Mouse (Mus musculus) frontal cortex, postnatal 14 days (tissue): ENCODE results near the gene Mindy1.

ENCODE experiments used
- DNase-seq, 2 experiments: peaks; one replicate each; pipeline ENCODE4 v3.0.0; 2022; ENCODE audit warnings: low spot score in 2 of 2

The Mindy1 gene

DNA sequence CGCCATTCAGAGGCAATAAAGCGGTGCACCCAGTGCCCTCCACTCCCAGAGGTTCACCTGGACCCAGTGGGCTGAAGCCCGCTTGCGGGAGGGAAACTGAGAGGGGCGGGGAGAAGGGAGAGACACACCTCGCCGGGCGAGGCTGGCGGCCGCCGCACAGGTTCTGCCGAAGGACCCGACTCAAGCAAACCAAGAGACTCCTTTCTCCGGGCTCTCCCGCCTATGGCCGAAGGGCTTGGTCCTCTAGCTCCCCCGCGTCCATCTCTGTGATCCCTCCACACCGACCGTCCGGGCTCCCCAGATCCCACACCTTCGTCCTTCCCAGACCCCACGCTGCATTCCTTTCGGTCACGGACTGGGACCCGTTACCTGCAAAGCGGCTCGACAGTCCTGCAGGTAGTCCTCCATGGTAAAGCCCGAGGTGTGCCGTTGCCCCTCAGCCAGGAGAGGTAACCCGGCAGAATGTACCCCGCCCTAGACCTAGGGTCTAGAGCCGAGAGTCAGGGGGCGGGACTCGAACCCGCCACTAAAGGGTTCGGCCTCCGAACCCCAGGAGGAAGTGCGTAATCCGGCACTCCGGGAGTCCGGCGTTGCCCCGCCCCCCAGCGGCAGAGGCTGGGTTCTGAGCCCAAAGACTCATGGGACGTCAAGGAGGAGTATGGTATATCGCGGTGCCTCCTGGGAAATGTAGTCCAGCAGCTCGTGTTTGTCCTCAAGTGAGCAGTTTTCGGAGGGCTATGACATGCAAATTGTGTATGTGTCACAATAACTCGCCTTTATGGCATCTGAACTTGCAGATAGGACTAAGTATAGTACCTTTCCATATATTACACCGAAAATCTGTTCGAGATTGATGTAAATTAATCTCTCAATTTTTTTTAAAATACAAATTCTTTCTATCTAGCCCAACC, at the start of gene Mindy1, which contains the start of gene Prune1:
Gene Mindy1, plus strand, starts transcription at position 130 of the 911 bp plus-strand sequence.
Gene Prune1, minus strand, starts transcription at position 861 of the 911 bp plus-strand sequence.
- peak; percentile 96 to 98 for DNase-seq

DNA sequence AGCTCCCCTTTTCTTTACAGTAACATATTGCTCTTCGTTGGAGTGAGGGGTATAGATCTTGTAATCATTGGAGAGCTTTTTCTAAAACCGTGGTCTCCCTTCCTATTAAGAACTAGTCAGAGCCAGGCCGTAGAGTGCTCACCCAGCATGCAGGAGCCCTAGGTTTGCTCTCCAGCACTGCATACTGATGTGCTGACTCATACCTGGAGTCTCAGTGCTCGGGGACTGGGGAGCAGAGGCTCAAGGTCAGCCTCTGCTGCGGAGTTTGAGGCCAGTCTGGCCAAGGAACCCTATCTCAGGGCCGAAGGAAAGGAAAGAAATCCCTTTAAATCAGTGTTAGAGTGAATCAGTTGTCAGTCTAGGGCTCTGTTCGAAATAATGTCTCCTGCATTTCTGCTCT, 48.4 kb upstream of the Mindy1 start:
- DNase-seq, result no peak

DNA sequence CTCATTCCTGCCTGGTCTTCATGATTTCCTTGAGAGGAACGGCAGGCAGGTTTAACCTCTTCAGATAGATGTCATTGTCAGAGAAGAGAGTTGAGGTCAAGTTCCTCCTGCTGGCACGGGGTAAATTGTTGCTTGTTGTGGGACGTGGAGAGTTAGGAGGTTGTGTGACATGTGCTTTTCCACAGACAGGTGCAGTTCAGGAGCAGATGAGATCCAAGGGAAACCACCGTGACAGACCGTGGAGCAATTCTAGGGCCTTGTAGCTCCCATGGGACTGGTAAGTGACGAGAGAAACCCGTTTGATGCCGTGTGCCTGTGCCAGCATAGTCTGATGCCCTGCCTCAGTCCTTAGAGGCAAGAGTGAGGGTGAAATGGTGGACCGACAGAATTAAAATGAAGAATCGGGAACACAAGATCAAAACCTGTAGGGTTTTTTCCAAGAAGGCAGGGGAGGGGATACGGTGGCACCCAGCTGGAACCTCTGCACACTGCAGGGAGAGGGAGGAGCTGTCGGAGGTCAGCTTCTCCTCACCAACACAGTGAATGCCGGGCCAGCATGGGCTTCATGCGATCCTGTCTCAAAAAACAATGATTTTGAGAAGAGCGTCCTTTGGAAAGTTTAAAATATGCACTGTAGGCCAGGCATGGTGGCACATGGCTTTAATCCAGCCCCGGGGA, 47.7 kb upstream of the Mindy1 start:
- no peak for DNase-seq

DNA sequence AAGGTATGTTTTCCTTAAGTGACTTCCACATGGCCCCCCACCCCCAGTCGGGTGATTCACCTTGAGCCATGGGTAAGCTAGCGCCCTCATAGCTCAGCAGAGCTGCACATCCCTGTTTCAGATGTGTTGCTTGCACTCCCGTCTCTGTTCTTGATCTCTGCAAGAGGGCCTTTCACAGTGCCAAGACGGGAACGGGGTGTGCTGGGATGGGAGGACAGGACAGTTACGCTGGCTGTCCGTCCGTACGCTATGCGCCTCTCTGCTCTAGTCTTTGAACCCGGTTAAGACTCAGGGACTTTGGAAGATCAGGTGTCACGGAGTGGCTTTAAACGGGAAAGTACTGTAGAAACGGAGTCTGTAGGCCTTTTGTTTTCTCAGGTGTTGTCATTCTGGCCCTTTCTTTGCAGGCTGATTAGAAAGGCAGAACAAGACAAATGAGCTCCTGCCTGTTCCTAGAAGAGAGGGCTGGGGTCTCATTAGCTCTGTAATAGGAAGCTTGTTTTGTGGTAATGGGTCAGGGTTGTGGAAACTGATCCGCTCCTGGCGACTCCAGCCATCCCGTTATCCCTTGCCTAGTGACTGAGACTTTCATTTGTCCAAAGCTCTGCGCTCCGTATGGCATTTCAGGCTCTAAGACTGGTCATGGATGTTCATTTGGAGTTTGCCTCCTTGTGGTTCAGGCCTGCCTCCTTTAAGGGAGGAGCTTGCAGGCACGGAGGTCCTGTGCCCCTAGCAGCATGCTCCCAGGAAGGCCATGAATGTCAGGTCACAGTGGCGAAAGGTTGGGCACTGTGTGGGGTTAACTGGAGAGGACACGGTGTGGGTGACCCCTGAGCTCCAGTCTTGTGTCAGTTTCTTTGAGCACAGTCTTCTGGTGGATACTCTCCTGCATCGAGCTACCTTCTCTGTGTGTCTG, 45.5 kb upstream of the Mindy1 start:
- DNase-seq, result no peak

DNA sequence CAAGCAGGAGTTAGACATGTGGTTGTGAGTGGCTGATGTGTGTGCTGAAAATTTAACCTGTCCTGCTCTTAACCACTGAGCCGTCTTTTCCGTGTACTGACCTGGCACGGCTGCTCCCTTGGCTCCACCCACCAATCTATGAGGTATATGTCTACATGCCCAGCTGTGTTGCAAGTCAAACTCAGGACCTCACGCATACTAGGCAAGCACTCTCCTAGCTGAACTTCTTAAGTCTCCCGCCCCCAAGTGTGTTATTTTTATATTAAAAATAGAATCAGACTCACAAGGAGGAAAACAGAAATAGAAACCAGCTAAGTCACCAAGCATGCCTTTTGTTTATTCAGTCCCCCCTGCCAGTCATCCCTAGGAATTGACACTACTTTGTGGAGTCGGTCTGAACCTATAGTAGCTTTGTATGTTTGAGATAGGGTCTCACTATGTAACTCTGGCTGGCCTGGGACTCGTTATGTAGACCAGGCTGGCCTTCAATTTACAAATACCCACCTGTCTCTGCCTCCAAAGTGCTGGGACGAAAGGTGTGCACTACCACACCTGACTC, 43.5 kb upstream of the Mindy1 start:
- DNase-seq, result no peak

DNA sequence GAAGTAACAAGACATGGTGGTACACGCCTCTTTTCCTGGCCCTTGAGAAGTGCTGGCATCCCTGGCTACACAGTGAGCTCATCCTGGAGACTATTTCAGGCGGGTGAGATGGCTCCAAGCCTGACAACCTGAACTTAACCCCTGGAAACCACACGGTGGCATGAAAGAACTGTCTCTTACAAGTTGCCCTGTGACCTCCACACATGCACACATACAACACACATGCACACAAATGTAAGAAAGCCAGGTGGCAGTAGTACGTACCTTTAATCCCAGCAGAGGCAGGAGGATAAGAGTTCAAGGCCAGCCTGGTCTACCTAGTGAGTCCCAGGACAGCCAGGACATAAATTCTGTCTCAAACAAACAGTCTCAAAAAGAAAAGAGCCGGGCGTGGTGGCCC, 42.1 kb upstream of the Mindy1 start:
- DNase-seq, result no peak

DNA sequence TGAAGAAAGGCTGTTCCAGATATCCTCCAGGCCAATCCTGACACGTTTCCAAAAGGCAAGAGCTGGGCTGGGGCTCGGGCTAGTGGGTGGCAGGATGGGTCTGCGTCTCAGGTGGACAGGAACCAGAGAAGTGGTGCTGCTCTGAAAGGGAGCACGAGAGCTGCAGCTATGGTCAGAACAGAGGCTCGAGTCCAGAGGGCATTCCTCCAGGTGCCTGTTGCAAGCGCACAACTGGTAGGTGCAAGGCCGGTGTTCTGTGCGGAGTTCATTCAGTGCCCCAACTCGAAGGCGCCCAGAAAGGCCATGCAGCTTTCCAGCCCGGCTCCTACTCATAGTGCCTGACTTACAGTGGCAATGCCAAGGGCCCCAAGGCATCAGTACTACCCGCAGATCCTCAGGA, 41.2 kb upstream of the Mindy1 start:
- no peak for DNase-seq

DNA sequence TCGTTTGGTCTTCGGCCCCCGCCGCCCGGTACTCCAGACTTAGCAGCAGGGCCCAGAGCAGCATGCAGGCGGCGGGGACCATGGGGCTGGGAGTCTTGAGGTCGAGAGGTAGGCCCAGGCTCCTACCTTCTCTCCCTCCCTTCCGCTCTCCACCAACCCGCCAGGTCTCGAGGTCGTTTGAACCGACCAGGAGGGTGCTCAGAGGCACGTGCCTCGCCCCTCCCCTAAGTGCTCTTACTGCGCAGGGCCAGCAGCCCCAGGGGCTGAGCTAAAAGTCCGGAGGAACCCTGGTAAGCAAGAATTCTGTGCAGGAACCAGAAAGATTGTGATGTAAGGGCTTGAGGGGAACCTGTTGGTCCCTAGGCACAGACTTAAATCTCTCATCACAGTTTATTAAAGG, 40.2 kb upstream of the Mindy1 start:
- DNase-seq, result no peak

DNA sequence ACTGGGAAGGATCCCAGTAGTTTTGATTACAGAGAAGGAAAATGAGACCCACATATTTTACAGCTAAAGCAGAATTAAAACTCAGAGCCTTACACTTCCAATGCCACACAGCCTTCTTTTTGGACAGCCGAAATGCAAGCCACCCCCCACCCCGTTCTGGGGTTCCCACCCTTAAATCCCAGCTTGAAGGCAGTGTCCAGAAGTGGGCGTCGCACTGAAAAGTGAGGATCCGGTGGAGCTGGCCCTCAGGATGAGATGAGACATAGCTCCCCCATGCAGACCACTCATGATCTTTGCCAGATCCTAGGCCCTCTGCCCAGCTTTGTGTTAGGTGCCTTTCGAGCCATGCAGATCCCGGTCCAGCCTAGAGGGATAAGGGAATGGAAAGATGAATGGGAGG, 39.6 kb upstream of the Mindy1 start, which contains the start of gene Gm128:
Gene Gm128, minus strand, starts transcription at position 101 of the 400 bp plus-strand sequence.
- DNase-seq, result no peak

DNA sequence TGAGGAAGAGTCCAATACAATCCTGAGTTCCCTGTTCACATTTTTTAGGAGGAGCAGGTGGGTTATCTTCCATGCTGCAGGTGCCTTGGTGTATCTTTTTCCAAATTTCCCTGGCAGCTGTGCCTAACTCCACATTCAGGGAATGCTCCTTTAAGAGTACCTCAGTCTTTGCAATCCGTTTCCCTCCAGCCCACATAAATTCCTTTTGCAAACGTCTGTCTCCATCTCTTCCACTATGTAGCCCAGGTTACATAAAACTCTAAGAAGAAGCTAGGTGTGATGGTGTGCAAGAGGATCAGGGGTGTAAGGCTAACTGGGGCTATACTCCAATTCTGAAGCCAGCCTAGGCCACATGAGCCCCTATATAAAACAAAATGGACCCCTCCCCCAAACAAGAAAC, 38.1 kb upstream of the Mindy1 start:
- no peak for DNase-seq

DNA sequence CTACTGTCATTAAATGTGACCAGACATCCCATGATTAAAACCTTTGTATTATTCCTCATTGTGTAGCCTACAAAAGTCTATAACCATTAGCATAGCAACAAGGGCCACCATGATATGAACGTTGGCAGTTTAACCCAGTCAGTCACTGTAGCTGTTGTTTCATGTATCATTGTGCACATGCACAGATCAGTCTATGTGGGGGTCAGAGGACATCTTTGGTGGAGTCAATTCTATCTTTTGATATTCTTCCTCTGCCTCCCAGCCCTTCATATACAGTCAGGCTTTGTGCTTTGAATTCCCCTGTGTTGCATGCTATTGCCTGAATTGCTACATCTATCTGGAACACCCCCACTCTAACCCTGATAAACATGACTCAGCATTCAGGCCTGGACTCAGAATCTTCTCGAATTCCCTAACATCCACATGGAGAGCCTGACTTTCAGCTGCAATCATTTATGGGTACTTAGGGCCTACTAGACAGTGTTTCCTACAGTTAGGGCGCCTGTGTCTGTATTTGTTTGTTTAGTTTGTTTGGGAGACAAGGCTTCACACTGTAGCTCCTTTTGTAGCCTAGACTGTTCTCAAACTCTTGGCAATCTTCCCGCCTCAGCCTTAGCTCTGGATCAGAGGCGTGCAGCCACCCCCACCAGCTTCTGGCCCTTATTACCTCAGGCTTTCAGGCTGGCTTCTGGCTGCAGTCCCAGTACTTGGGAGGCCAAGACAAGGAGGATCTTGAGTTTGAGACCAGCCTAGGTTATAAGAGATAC, 34.5 kb upstream of the Mindy1 start:
- DNase-seq, result no peak

DNA sequence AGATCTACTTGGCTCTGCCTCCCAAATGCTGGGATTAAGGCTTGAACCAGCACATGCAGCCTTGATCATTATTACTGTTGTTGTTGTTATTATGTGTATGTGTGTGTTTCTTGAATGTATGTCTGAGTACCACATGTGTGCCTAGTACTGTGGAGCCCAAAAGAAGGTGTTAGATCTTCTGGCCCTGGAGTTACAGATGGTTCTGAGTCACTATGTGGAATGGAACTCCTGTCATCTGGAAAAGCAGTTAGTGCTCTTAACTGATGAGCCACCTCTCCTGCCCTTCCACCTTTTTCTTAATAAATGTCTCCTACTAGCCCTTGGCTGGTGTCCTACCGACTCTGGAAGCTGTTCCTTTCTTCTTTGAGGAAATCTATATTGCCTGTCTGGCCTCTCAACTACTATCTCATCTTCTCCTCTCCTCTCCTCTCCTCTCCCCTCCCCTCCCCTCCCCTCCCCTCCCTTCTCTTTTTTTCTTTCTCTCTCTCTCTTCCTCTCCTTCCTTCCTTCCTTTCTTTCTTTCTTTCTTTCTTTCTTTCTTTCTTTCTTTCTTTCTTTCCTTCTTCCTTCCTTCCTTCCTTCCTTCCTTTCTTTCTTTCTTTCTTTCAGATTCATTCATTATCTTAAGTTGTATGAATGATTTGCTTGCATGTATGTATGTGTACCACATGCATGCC, 33.3 kb upstream of the Mindy1 start:
- DNase-seq, result no peak

DNA sequence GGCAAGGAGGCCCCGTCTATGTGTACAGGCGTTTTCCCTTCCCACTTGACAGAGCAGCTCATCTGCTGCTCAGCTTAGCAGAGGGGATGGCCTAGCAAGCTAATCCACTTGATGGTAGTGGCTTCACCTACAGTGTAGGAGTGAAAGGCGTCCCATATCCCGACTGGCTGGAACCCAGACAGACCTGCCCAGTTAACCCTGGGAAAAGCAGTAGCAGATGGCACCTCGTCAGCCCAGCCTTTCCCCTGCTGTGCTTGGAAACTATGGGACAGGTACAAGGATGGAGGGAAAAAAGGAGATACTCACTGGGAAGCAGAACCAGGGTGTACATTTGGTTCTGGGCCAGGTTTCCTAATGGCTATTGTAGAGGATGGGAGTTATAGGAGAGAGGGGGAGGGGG, 30.8 kb upstream of the Mindy1 start:
- DNase-seq, result no peak

DNA sequence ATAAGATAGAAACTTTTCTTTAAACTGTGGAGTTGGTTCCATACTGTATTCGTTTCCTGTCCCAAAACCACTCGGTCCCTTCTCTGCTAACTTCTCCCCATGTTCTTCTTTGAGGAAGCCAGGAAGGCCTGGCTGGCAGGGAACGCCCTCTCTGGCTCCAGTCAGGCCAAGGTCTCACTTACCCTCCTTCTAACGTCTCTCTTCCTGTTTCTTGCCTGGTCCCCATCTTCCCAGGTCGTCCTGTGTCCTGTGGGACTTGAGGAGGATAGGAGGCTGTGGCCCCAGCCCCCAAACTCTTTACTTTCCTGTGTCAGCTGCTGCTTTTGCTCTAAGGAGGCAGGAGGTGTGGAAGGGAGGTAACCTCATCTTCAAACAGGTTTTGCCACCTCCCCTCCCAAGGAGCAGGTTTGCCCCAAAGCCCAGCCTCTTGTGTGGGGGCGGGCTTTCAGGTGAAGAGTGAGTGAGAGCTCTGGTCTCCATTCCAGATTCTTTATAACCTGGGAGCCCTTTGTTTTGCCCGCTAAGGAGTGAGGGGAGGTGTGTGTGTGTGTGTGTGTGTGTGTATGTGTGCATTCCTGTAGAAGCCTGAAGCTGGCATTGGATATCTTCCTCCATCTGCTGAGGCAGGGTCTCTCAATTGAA, 30.2 kb upstream of the Mindy1 start, which contains the start of gene Bnipl:
Gene Bnipl, minus strand, starts transcription at position 411 of the 642 bp plus-strand sequence.
- no peak for DNase-seq

DNA sequence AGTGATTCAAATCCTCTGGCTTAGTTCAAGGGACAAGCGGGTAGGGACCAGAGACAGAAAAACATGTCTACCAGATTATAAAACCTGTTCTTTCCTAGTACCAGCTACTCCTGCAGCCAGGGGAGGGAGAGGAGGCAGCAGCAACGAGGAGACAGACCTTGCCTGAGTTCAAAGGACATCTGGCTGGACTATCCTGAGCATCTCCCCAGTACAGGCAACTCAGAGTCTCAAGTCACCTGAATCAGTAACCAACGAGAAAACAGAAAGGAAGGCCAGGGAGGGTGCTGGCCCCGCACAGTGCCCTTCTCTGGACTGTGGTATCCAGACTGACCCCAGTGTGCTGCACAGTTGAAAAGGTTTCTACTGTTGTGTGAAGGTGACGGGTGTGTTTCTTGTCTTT, 24.2 kb upstream of the Mindy1 start:
- DNase-seq, result no peak

DNA sequence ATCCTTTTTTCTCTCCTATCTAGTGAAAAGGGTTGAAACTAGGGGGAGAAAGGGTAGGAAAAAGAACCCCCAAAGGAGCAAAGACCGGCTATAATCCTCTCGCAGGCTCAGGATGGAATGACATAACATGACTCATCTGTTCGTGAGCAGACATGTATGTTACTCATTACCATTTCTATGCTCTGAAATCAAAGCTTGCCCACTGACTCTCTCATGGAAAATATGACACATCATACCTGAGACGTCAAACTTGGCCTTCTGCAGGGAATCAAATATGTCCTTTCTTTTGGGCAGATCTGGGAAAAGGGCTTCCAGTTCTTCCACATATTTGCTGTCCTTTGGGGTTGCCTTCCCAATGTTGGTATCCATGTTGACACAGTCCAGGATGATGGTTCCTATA, 19.2 kb upstream of the Mindy1 start:
- no peak for DNase-seq

DNA sequence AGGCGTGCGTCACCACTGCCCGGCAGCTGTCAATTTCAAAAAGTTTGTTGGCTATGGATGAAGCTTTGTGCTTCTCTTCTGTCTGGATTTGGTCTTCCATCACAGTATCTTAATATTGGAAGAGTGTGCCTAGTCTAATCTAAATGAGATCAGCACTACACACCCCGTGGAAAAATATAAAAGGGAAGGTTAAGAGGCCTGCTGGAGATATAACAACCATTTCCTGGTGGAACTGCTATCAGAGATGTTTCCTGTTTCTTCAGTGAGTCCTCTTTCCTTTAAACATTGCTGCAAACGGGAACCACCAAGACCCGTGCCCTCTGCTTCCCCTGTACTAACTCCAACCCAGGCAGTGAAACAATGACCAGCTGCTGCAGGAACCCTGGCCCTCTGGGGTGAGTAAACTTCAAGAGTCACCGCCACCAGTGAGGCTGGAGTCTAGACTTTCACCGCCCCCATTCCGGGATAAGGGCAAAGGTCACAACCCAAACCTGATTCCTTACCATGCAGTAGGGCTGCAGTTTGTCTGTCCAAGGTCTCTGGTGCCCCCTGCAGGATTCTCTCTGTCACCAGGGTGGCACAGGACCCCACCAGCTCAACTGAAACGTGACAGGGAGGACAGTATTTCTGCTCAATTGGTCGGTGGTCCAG, 17.9 kb upstream of the Mindy1 start:
- DNase-seq, result peak; percentile 51 to 55

DNA sequence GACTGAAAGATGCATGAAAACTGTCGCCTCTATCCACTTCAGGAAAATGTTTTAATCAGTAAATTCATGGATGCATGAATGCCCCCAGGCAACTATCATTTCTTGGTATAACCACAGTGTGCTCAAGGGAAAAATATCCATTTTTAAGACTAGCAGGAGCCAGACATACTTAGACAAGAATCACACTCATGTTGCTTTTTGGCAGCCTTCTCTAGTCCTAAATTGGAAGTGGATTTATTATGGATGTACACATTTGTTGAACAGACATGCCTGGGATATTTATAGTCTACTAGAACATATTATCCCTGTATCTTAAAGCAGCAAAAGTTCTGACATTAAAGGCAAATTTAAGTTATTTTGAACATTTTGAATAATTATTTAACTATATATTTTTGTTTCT, 16.4 kb upstream of the Mindy1 start:
- DNase-seq, result no peak

DNA sequence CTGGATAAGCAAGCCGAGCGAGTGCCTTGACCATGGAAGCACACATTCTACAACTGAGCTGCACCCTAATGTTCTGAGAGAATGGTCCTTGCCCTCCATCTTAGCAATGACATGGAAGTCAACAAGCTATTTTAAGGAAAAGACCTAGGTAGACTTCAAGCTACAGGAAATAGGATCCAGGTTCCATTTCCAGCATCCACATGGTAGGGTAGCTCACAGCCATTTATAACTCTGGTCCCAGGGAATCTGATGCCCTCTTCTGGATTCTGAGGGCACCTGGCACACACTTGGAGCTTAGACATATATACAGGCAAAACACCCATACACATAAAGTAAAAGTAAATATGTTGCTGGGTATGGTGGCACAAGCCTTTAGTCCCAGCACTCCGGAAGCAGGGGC, 15.1 kb upstream of the Mindy1 start:
- DNase-seq, result no peak
